Mouse (Mus musculus): Measurements from ENCODE around the gene Kifc3.

DNA sequence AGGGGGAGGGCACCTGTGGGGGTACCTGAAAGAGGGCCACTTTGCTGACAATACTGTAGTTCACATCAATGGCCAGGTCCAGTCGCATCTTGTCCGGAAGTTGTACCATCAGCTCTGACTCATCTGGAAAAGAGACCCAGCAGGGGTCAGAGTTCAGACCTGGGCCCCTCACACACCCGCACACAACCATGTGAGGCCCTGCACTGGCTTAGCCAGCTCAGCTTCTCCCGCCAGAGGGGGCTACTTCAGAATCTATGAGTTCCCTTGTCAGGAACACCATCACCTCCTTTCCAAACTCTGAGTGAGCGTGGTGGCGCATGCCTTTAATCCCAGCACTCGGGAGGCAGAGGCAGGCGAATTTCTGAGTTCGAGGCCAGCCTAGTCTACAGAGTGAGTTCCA lies 49.4 kb upstream of the Kifc3 start:
- TF ChIP-seq CTCF (conservative IDR thresholded peaks at IDR 0.05; ENCODE audit: low read length) (peak; percentile 32; the same call in 1 of the 2 replicates), NANOG (IDR thresholded peaks at IDR 0.05; ENCODE audit: borderline replicate concordance, low read length) (no peak), POU5F1 (IDR thresholded peaks at IDR 0.05; ENCODE audit: borderline replicate concordance, low read length) (no peak)
